Mouse (Mus musculus): ENCODE results near the gene Ttc33. TPM values are rescaled to one million over a fixed set of nuclear protein-coding genes. Genes with fewer than 3 reads are reported as not detected.

Gene Ttc33
- polyA plus RNA-seq, 1 experiment from 2014 or later, result 59.8 TPM

GRCm38 (mm10) chr15:5250182-5250581 lies 64.9 kb downstream of the Ttc33 start:
- Histone ChIP-seq H3K36me3 (no peaks in the 10 kb centered on the region), H3K9ac (no peak overlapping the region), H3K4me3 (no peak overlapping the region), H3K4me1 (replicated peaks) (no peaks in the 10 kb centered on the region), H3K4me2 (no peak overlapping the region), H3K27ac (no peak overlapping the region), H3K27me3 (peaks cover 18% of the 10 kb centered on the region), H3K9me3 (no peaks in the 10 kb centered on the region)
- ATAC-seq (ENCODE audit: low FRiP score), result no peak
- WGBS, result 91% methylated on average over 4 of the region's 4 CpGs

- peaks cover 12% of the 10 kb centered on the region for H3K4me1 ChIP-seq (replicated peaks)
- no peaks in the 10 kb centered on the region for H3K9me3 ChIP-seq
- 40% methylated on average over 5 of the region's 5 CpGs for WGBS
- H3K27ac ChIP-seq, result no peak overlapping the region
- H3K4me2 ChIP-seq, result no peak overlapping the region
- H3K4me3 ChIP-seq, result no peak overlapping the region
- no peak overlapping the region for H3K9ac ChIP-seq
- ATAC-seq (ENCODE audit: low FRiP score), result peak; percentile 59
- H3K27me3 ChIP-seq, result no peaks in the 10 kb centered on the region
- no peaks in the 10 kb centered on the region for H3K36me3 ChIP-seq
Measured at GRCm38 (mm10) chr15:5260183-5260582, 74.9 kb downstream of the Ttc33 start.

GRCm38 (mm10) chr15:5261004-5261403 lies 75.7 kb downstream of the Ttc33 start:
- no peak overlapping the region for H3K4me3 ChIP-seq
- no peaks in the 10 kb centered on the region for H3K36me3 ChIP-seq
- no peaks in the 10 kb centered on the region for H3K9me3 ChIP-seq
- WGBS, result 88% methylated on average over 3 of the region's 3 CpGs
- peaks cover 12% of the 10 kb centered on the region for H3K4me1 ChIP-seq (replicated peaks)
- H3K9ac ChIP-seq, result no peak overlapping the region
- H3K4me2 ChIP-seq, result no peak overlapping the region
- ATAC-seq (ENCODE audit: low FRiP score), result no peak
- H3K27me3 ChIP-seq, result no peaks in the 10 kb centered on the region
- no peak overlapping the region for H3K27ac ChIP-seq

GRCm38 (mm10) chr15:5262095-5262667 lies 76.9 kb downstream of the Ttc33 start:
- 80% methylated on average over 13 of the region's 13 CpGs for WGBS
- H3K27me3 ChIP-seq, result no peaks in the 10 kb centered on the region
- no peak overlapping the region for H3K4me3 ChIP-seq
- H3K27ac ChIP-seq, result no peak overlapping the region
- peaks cover 12% of the 10 kb centered on the region for H3K4me1 ChIP-seq (replicated peaks)
- H3K9ac ChIP-seq, result no peak overlapping the region
- H3K9me3 ChIP-seq, result no peaks in the 10 kb centered on the region
- no peaks in the 10 kb centered on the region for H3K36me3 ChIP-seq
- no peak overlapping the region for H3K4me2 ChIP-seq
- ATAC-seq (ENCODE audit: low FRiP score), result no peak

- peak; percentile 51; the same call in 1 of the 2 replicates for ATAC-seq (ENCODE audit: low FRiP score)
- 69% methylated on average over 10 of the region's 10 CpGs for WGBS
- no peak overlapping the region for H3K9ac ChIP-seq
- H3K36me3 ChIP-seq, result no peaks in the 10 kb centered on the region
- H3K9me3 ChIP-seq, result no peaks in the 10 kb centered on the region
- H3K4me1 ChIP-seq (replicated peaks), result peaks cover 12% of the 10 kb centered on the region
- no peaks in the 10 kb centered on the region for H3K27me3 ChIP-seq
- H3K27ac ChIP-seq, result peak overlapping the region; percentile 65; the same call in 1 of the 2 replicates
- no peak overlapping the region for H3K4me3 ChIP-seq
- no peak overlapping the region; the same call in 1 of the 2 replicates for H3K4me2 ChIP-seq
Measured at GRCm38 (mm10) chr15:5262874-5263504, 77.7 kb downstream of the Ttc33 start.

- H3K4me1 ChIP-seq (replicated peaks), result peaks cover under 1% of the 10 kb centered on the region; the same call in 1 of the 2 replicates
- no peaks in the 10 kb centered on the region for H3K9me3 ChIP-seq
- no peak overlapping the region for H3K4me3 ChIP-seq
- no peak for ATAC-seq (ENCODE audit: low FRiP score)
- no peaks in the 10 kb centered on the region for H3K36me3 ChIP-seq
- 79% methylated on average over 3 of the region's 3 CpGs for WGBS
- H3K27me3 ChIP-seq, result no peaks in the 10 kb centered on the region
- no peak overlapping the region for H3K4me2 ChIP-seq
- no peak overlapping the region for H3K9ac ChIP-seq
- no peak overlapping the region for H3K27ac ChIP-seq
Measured at GRCm38 (mm10) chr15:5266095-5266494, 80.8 kb downstream of the Ttc33 start.

Other genes with a start within 250 kb of the Ttc33 start
- 0.12 TPM in 1 of 2 replicates, not detected in the other for gene C7, start 121.8 kb upstream of the Ttc33 start, polyA plus RNA-seq (2015; fragmentation: Nextera tagmentation; extraction: Ambion mirVana)
- gene Card6, start 77.0 kb upstream of the Ttc33 start, polyA plus RNA-seq (2015; fragmentation: Nextera tagmentation; extraction: Ambion mirVana), result 0.93 and 1.0 TPM in 2 replicates
- 426 and 444 TPM in 2 replicates for gene Rpl37, start 68.9 kb upstream of the Ttc33 start, polyA plus RNA-seq (2015; fragmentation: Nextera tagmentation; extraction: Ambion mirVana)
- 14.3 and 15.6 TPM in 2 replicates for gene Prkaa1, start 41.7 kb upstream of the Ttc33 start, polyA plus RNA-seq (2015; fragmentation: Nextera tagmentation; extraction: Ambion mirVana)
- 2.8 and 3.5 TPM in 2 replicates for gene Ptger4, start 58.7 kb downstream of the Ttc33 start, polyA plus RNA-seq (2015; fragmentation: Nextera tagmentation; extraction: Ambion mirVana)